Mouse (Mus musculus): ENCODE data around the gene Wdr90.

Wdr90 gene

DNA sequence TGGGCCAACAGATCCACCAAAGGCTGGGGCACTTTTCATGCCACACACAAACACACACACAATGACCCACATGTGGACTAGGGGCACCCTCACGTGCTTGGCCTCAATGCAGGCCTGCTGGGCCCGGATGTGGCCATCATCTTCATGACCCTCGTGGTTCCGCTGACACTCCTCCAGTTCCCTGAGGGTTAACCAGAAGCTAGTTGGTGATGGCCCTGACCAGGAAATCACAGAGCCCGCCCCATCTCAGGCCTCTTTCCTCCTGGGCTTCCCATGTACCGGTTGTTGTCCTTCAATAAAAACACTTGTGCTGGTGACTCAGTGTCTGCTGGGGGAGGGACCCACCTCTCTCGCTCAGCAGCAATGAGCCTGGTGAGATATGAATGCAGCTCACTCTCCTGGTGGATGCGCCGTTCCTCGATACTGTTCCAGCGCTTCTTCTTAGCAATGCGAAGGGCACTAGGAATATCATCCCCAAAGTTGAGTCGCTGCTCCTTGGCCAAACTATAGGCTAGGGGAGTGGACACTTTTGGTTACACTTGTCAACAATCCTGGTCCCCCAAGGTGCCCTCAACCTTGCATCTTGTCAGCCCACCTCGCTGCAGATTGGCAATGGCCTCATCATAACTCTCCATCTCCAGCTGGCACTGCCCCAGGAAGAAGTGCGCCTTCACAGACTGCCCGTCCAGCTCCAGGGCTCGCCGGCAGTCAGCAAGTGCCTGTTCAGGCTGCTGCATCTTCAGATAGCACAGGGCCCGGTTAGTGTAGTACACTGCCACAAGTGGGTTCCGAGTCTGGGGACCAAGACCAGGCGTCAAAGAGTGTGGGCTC is 29.6 kb downstream of the Wdr90 start:
- DNase-seq (ENCODE audit: low read depth, low spot score) = no peak

DNA sequence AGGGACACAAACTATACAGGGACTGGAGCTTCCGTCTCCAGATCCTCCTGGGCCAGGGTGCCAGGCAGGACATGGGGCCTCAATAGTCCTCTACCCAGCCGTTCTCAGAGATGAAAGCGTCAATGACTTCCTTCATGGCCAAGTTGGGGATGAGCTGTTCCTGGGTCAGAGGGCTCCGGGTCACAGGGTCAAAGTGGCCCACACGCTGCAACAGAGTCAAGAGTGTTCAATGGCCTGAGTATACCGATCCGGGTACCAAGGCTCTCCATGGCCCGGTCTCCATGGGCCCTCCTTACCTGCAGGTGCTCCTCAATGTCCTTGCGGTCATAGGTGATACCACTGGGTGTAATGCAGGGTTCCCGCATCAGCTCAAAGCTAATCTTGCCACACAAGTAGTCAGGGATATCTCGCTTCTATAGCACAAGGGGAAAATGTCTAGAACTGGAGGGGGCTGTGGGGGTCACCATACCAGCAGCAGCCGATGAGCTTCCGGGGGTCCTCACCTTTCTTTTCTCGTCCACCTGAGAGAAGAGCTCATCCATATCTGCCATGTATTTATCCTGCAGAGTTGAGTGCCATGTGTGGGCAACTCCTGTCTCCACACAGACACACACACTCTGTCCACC is 30.4 kb downstream of the Wdr90 start:
- no peak for DNase-seq (ENCODE audit: low read depth, low spot score)

DNA sequence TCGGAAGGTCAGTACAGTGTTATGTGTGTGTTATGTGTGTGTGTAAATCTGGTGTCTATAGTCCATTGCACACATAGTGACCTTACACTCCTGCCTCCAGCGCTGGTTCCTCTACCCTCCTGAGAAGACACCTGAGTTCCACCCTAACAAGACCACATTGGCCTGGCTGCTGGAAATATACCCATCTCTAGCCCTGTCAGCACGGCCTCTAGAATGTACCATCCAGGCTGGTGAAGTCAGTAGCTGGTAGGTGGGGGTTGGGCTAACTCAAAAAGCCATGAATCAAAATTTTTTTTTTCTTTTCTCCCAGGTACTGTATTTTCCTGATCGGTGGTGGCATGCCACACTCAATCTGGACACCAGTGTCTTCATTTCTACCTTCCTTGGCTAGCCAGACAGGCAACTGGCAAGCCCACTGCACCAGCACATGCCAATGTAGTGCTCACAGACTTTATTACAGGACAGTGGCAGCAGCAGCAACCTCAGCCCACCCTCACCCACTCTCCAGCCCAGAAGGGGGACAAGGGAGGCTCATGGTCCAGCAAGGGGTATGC is 31.0 kb downstream of the Wdr90 start:
- DNase-seq (ENCODE audit: low read depth, low spot score) = no peak

DNA sequence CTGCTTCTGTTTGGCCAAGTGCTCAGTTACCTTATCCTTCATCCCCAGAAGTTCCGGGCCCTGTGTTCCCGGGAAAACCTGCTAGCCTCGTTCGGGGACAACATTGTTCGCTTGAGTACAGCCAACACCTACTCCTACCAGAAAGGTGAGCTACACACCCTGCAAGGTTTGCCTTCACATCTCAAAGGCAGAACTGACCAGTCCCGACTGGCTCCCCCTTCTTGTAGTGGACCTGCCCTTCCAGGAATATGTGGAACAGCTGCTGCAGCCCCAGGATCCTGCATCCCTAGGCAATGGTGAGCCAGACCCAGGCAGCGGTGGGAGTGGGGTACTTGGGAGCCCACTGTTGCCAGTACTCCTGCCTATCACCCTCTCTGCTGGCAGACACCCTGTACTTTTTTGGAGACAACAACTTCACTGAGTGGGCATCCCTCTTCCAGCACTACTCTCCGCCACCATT is 31.7 kb downstream of the Wdr90 start:
- DNase-seq (ENCODE audit: low read depth, low spot score) = no peak

DNA sequence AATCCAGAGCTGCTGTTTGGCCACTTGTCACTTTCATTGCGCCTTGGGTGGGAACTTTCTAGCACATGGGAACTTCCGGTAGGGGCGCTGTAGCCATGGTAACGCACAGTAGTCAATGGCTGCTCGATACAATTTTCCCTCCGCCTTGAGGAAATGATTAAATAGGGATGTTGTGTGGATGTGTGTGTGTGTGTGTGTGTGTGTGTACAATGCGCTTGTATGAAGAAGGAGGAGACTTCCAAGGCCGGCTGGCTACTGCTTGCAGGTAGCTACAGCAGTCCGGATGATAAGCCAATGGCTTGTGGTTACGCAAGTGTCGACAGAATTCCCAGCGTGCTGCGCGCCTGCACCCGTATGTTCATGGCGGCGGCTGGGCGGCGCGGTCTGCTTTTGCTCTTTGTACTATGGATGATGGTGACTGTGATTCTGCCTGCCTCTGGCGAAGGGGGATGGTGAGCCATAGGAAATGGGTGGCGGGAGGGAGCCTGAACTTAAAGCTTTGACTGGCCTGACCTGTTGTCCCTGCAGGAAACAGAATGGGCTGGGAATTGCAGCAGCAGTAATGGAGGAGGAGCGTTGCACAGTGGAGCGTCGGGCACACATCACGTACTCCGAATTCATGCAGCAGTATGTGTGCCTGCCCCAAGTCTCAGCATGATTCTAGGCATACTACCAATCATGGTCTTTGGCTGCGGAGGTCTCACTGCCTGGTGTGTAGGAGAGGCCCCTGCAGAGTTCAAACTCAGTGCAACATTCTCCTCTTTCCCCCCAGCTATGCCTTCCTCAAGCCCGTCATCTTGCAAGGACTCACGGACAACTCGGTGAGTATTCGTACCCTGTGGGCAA is 32.4 kb downstream of the Wdr90 start, which contains the start of gene Jmjd8:
Gene Jmjd8 (plus strand): TSS at position 156 of the 846 bp plus-strand sequence.
- DNase-seq (ENCODE audit: low read depth, low spot score) = peak; percentile 75

DNA sequence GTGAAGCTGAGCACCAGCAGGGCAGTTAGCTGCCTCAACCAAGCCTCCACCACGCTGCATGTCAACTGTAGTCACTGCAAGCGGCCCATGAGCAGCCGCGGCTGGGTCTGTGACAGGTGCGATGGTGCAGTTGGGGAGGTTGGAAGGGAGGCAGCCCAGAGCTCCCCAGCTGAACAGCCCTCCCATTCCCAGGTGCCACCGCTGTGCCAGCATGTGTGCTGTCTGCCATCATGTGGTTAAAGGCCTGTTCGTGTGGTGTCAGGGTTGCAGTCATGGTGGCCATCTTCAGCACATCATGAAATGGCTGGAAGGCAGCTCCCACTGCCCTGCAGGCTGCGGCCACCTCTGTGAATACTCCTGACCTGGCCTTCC is 33.1 kb downstream of the Wdr90 start:
- DNase-seq (ENCODE audit: low read depth, low spot score) = no peak

DNA sequence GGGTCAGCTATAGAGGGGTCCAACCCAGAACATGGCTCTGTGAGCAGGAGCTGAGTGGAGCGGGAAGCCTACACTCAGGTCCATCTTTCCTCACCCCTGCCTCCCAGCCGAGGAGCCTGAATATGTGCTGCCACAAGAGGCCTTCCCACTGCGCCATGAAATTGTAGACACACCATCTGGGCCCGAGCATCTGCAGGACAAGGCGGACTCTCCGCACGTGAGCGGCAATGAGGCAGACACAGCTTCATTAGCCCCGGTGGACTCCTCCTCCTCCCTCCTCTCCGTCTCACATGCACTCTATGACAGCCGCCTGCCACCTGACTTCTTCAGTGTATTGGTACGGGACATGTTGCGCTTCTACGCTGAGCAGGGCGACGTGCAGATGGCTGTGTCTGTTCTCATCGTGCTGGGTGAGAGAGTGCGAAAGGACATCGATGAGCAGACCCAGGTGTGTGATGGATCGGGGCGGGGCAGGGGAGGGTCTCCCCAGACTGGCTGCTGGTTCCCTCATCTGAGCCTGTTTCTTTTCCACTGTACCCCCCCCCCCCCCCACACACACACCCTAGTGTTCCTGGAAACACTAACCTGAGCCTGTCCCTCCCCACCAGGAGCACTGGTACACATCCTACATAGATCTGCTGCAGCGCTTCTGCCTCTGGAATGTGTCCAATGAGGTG is 33.6 kb downstream of the Wdr90 start:
- no peak for DNase-seq (ENCODE audit: low read depth, low spot score)

DNA sequence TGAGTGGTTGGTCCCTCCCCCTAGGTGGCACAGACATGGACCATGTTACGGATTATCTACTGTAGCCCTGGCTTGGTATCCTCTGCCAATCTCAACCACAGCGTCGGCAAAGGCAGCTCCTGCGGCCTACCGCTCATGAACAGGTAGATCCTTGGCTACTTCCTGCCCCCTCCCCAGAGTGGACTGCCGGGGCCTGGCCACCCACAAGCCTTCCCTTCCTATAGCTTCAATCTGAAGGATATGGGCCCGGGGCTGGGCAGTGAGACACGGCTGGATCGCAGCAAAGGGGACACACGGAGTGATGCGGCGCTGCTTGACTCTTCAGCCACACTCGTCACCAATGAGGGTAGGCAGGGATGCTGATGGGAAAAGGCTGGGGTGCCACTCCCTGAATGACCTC is 34.3 kb downstream of the Wdr90 start:
- DNase-seq (ENCODE audit: low read depth, low spot score) = no peak

DNA sequence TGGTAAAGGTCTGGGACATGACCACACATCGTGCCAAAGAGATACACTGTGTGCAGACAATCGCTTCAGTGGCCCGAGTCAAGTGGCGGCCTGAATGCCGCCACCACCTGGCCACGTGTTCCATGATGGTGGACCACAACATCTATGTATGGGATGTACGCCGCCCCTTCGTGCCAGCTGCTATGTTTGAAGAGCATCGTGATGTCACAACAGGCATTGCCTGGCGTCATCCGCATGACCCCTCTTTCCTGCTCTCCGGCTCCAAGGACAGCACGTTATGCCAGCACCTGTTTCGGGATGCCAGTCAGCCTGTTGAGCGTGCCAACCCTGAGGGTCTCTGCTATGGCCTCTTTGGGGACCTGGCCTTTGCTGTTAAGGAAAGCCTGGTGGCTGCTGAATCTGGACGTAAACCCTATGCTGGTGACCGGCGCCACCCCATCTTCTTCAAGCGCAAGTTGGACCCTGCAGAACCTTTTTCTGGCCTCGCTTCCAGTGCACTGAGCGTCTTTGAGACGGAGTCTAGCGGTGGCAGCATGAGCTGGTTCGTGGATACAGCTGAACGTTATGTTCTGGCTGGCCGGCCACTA is 35.2 kb downstream of the Wdr90 start:
- DNase-seq (ENCODE audit: low read depth, low spot score) = no peak

DNA sequence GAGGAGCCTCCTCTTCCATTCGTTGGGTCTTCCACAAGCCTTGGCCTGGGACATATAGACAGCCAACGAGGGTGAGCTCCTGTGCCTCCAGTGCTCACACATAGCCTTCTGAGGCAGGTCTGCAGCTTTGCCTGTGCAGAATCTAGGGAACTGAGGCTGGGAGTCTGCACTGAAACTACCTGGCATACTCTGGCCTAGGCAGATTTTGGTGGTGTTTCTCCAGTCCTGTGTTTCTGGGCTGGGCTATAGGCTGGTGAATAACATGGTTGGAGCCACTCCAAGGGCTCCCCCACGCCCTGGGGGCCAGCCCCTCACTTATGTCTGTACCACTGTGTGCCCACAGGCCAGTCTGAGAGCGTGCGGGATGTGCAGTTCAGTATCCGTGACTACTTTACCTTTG is 36.0 kb downstream of the Wdr90 start:
- DNase-seq (ENCODE audit: low read depth, low spot score) = no peak

DNA sequence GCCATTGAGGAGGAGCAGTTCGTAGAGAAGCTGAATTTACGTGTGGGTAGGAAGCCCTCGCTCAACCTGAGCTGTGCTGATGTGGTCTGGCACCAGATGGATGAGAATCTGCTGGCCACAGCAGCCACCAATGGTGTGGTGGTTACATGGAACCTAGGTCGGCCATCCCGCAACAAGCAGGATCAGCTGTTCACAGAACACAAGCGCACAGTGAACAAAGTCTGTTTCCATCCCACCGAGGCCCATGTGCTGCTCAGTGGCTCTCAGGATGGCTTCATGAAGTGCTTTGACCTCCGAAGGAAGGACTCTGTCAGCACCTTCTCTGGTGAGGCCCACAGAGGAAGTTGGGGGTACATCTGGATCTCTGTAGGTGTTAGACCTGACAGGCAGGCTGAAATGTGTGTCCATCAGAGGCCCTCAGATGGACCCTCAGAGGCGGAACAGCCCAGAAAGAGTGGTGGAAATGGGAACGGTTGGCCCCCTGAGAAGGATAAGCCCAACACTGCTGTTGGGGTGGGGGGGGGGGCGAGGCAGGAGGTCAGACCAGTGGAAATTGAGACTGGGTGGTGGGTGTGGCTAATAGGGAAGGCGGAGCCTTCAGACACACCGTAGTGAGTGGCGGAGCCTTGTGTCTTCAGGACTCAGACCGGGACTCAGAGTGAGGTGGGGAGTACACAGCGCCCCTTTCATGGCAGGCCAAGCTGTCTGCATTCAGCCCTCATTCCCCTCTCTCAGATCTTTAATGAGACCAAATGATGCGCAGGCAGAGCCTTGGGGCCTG is 36.7 kb downstream of the Wdr90 start:
- no peak for DNase-seq (ENCODE audit: low read depth, low spot score)

DNA sequence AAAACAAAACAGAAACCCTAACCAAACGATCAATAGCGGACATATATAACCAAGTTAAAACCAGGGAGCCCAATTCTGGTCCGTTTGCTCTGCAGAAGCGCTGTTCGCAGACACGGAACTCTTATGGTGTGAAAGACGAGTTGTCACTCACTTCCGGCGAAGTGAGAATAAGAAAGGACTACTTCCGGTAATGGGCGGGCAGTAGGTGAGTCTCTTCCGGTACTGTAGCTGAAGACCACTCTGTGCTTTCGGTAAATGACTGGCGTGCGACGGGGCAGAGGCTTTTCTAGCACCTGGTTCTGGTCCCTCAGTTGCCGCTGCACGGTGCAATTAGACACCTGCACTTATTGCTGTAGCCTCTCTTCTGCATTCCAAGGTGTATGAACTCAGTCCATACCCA is 37.8 kb downstream of the Wdr90 start, which contains the start of gene Wdr24:
Gene Wdr24 (plus strand): TSS at position 176 of the 400 bp plus-strand sequence.
- peak; percentile 80 for DNase-seq (ENCODE audit: low read depth, low spot score)

DNA sequence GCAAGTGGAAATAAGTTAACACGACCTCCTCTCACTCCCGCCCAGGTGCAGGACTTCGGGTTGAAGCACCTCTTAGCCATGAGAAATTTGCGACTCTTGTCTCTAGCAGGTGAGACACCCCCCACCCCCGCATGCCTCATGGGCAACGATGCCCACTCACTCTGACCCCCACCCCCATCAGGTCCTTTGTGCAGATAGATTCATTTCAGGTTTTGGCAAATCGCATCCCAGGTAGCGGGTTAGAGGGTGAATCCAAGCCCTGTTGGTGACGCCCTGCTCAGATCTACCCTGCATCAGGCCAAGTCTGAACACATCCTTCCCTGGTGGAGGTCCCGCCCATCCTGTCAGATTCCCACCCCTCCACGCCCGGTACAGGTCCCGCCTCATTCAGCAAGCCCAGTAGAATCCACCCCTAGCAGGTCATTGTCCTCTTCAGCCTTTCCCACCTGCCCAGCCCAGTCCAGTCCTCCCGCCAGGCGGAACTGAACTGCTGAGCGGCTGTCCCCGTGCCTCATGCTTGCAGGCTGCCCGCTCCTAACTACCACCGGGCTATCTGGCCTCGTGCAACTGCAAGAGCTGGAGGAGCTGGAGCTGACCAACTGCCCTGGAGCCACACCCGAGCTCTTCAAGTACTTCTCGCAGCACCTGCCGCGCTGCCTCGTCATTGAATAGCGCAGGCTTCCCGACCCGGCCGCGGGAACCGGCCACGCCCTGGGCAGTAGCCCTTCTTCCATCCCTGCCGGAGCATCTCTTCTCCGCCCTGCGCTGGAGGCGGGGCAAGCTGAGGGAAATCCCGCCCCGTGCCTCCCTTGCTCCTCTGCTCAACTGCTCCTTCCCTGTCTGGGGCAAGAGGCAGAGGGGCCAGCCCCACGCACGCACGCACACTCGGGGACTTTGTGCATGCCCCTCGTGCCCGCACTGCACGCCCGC is 42.2 kb downstream of the Wdr90 start:
- DNase-seq (ENCODE audit: low read depth, low spot score) = no peak

DNA sequence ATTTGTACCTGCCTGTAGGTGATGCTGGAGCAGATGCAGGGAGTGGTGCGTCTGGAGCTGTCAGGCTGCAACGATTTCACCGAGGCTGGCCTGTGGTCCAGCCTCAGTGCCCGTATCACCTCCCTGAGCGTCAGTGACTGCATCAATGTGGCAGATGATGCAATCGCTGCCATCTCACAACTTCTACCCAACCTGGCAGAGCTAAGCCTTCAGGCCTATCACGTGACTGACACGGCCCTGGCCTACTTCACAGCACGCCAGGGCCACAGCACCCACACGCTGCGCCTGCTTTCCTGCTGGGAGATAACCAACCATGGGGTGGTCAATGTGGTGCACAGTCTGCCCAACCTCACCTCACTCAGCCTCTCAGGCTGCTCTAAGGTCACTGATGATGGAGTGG is 43.6 kb downstream of the Wdr90 start:
- DNase-seq (ENCODE audit: low read depth, low spot score) = no peak

DNA sequence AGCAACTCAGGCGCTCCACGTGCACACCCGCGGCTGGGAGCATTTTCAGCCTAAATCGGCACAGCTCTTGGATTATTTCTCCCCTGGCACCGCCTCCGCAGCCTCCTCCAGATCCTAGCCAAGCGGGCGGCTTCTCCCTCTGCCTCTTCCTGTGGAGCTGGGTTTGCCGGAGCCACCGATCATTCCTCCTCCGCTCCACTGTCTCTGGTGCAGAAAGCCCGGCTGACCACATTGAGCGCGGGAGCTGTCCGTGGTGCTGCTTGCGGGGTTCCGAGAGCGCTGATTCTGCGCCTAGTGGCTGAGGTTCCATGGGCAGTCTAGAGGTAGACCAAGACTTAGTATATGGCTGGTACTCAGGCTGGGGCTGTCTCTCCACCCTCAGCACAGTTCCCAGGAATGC is 47.8 kb downstream of the Wdr90 start:
- no peak for DNase-seq (ENCODE audit: low read depth, low spot score)

DNA sequence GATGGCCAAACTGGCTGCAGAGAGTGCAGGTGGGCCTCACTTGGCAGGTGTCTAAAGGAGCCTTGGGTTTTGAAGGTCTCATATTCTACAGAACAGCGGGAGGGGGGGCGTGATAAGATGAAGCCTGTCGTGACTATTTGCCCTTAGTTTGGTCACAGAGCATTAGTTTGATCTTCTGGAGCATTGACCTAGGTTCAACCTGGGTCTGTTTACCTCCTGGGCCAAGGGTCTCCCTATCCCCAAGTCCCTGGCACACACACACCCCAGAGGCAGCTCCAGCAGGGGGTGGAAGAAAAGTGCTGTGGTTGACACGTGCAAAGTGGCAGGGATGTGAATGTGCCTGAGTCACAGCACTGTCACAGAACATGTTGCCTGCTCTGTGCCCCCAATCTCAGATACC is 50.4 kb downstream of the Wdr90 start:
- DNase-seq (ENCODE audit: low read depth, low spot score) = no peak

DNA sequence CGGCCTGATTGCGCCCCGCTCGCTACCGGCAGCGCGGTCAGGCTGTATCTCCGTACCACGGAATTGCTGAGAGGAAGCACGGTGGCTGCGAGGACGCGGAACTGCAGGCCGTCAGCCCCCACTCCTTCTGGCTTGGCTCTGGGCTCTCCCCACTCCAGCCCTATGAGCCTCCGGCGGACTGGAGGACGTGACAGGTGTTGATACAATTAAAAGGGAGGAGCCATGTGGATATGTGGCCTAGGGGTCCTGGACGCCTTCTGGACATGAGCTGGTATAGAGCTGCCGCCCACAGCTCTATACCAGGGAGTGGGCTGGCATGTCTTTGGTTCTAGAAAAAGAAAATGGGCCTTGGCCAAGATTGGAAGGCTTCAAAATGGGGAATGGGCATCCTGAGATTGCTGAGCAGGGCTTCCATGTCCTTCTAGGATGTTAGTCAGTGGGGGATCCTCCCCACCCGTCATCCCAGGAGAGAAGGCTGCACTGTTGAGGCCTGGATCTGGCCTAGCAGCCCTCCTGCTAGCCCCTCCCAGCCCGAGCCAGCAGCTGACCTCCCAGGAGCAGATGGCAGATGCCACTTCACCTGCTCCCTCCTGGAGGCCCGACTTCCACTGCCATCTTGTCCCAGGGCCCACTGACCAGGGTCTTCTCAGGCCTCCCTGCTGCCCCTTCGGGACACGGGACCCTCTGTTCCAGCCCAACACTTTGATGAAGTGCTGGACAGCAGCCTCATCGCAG is 51.5 kb downstream of the Wdr90 start:
- no peak for DNase-seq (ENCODE audit: low read depth, low spot score)

All from skeletal muscle tissue, adult 2 months (tissue).